Mouse (Mus musculus): ENCODE measurements around the gene Hivep3.
A peak's percentile ranks its signal among the peaks of the same experiment; 100 is the strongest.

The Hivep3 gene

DNA sequence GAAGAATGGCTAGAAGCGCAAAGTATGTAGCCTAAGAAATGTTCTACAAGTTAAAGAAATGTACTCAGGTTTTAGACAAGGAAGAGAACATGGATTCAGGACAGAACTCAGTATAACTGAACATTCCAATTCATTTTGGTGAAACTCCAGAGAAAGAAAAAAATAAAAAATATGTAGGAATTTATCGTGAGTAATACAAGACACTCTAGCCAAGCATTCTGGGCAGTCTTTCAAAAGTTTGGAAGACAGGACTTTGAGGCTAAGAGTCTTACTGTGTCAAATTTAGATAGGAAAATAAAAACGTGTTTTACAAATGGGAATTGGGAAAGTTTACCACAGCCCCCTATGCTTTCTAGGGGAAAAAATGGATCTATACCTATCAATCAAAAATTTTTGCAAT, 350.1 kb downstream of the Hivep3 start:
- peak; percentile 63 for DNase-seq (ENCODE audit: low read depth, low spot score)

DNA sequence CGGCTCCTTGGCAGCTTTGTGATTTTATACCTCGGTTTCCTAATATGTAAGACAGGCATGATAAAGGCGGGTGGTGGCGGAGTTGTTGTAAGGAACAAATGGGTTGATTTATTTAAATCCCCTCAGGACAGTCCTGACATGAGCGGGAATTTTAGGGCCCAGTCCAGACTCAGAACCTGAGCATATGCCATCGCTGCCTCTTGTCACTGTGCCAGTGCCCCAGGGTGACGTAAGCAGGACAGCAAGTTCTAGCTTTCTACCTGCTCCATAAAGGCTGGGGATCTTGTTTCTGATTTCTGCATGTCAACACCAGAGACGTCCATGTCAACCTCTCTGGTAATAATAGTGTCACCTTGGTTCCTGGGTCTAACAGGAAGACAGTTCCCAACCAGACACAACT, 356.0 kb downstream of the Hivep3 start:
- no peak for DNase-seq (ENCODE audit: low read depth, low spot score)

DNA sequence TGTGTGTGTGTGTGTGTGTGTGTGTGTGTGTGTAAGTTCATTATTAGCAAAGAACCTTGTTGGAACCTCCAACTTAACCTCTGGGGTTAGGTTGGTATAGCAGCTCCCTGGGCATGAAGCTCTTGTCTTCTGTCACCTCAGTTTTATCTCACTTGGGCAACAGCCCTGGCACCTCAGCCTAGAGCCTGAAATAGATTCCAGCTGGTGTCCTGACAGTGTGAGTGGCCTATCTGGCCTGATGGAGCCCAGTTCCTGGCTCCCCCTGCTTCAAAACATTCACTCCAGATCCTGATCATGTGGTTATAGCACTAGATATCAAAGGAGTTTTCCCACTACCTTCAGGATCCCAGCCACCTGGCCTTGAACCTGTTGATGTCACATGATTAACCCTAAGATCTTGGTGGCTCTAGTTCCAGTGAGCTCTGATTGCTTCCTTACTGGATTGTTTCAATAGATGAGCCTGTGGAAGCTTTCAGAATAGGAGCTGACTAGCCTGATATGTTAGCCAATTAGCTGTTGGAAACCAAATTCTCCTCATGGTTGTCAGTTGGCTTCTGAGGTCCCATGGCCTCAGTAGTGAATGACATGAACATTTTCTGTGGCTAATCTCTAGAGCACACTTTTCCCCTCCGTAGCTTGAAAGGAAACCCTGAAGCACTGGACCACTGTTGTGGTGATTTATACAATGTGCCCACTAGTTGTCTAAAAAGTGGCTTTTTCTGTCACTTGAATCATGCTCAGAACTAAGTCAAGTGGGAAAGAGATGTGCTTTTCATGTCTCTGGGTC, 358.6 kb downstream of the Hivep3 start:
- peak; percentile 74 for DNase-seq (ENCODE audit: low read depth, low spot score)

DNA sequence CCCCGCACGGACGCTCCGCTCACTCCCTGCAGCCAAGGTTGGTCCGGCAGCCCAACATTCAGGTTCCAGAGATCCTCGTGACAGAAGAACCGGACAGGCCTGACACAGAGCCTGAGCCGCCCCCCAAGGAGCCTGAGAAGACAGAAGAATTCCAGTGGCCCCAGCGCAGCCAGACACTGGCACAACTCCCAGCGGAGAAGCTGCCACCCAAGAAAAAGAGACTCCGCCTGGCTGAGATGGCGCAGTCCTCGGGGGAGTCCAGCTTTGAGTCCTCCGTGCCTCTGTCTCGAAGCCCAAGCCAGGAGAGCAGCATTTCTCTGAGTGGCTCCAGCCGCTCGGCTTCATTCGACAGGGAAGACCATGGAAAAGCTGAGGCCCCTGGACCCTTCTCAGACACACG, 363.4 kb downstream of the Hivep3 start:
- no peak for DNase-seq (ENCODE audit: low read depth, low spot score)

DNA sequence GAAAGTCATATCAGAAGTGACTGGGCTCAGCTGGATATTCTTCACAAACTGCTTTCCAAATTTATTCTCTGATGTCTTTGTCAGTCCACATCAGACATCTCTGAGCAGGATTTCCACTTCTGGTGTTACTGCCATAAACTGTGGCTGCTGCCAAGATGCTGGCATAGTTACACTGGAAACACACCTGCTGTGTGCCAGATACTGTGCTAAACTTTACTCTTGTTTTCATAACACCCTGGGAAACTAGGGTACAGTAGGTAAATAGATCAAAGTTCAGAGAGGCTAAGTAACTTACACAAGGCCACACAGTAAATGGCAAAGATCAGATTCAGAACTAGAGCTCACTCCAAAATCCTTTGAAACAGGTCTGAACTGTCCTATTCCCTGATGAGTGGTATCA, 367.6 kb downstream of the Hivep3 start:
- DNase-seq (ENCODE audit: low read depth, low spot score) = no peak

DNA sequence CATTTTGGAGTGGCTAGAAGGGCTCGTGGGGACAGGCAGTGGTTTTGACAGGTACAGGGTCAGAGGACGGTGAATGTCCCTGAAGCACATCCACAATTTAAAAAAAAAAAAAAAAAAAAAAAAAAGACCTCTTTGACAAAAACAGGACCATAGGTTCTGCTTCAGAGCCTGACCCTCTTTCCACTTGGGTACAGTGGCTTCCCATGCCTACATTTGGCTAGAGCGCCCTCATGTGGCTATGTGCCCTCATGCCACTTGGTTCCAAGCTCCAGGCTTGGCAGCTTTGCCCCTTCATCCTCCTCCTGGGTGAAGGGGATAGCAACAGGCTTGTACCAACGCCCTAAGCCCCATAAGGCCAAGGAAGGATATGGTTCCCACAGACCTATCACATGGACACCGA, 371.0 kb downstream of the Hivep3 start:
- DNase-seq (ENCODE audit: low read depth, low spot score) = peak; percentile 39

DNA sequence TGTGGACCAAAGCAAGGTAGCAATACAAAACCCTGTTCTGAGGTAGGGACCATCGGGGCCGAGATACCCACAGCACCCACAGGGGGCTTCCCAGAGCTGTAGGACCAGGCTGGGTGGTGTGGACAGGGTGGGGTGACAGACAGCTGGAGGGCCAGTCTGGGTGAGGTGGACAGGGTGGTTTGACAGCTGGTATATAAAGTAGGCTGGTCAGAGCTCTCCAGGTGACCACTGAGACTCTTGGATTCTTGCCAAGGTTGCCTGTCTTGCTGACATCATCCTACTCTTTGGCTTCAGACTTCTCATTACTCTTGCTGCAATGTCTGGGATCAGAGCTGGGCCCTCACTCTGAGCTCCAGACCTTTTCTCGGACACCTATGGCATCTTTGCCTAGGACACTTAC, 372.8 kb downstream of the Hivep3 start:
- DNase-seq (ENCODE audit: low read depth, low spot score) = no peak

DNA sequence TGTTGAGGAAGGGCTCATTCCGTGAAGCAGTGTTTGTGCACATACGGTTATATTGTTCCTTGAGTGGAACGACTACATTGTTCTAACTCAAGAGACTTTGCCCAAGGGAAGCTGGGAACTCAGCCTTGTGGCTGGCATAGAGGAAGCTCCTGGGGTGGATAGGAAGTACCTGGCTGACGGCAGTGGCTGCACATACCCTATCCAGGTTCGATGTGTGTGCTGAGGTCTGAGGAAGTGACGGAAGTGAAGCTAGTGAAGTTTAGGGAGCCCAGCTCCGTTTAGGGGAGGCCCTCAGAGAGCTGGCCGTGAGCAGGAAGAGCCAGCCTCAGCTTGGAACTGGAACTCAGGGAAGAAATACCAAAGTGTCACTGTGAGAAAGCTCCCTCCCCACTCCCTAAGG, 374.2 kb downstream of the Hivep3 start:
- DNase-seq (ENCODE audit: low read depth, low spot score) = no peak

DNA sequence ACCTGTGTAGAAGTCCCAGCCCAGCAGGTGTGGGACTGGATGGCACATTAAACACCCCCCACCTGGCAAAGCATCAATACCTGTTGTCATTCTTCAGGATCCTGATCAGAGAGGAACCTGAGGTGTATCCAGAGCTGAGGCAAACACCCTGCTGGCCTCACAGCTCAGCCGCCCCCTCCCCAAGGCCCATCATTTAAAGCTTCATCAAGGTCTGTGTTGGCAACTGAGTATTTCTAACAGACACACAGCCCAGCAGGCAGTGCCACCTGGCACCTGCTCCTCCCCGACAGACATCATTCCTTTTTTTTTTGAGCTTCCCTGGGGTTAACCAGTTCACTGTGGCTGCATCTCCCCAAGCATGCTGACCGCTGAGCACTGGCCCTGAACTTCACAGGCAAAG, 381.9 kb downstream of the Hivep3 start:
- DNase-seq (ENCODE audit: low read depth, low spot score) = no peak

DNA sequence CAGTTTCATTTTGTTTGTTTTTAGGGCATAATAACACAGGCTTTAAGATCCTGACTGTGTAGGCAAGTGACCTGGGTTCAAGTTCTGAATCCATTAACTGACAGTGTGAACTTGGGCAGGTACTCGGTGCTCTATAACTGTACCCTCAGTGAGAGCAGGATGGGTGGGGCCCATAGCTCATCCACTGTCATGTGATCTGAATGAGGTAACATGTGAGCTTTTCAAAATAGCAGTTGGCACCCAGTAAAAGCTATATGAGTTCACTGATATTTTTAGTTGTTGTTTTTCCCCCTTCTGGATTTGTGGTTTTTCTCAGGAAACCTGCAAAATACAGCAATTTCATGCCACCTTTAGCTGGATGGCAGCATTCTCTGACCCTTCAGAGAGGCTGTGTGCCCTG, 382.7 kb downstream of the Hivep3 start:
- DNase-seq (ENCODE audit: low read depth, low spot score) = no peak

DNA sequence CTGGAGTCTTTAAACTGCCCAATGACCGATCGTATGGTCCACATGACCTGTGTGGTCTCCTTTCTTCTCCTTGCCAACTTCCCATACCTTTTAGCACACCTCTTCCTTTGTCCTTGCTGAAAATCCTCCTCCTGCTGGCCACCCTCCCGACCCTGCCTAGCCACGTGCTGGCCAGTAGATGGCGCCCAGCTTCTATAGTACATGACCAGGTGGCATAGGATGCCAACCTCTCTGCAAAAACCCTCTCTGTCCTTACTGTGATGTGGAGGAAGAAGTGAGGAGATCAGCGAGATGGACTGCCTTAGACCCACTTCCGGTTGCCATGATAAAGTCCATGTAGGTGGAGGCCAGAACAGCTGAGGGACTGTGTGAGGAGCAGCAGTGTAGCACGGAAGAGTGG, 386.7 kb downstream of the Hivep3 start:
- peak; percentile 36 for DNase-seq (ENCODE audit: low read depth, low spot score)

DNA sequence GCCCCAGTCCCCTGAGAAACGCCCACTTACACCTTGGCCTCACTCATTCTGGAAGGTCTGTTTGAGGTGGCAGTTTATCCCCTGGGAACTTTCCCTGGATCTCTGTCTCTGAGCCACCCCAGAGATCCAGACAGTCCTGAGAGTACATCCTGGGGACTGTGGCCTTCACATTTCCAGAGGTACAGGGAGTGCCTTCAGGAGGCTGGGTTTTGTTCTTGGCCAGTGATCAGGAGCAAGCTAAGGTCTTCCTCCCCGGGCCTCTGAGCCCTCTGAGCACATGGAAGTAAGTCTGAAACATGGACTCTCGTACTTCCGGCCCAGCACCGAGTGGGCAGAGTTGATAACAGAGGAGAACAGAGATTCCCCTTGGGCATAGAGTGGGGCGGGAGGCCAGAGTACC, 391.1 kb downstream of the Hivep3 start:
- no peak for DNase-seq (ENCODE audit: low read depth, low spot score)

DNA sequence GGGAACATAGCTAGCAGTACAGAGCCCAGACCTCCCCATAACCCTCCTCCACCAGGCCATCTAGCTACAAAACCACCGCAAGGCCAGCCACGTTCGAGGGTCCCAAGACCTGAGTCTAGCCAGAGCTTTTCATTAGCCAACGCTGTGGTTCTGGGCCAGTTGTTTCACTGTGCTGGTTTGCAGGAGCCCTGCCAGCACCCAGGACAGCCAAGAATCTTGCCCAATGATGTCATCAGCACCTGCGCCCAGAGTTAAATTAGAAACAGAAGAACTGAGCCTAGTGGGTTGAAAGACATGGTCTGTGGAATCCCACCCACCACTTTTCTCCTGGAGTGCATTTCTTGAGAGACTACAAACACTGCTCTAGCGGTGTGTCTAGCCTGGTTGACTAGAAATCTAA, 392.5 kb downstream of the Hivep3 start:
- DNase-seq (ENCODE audit: low read depth, low spot score) = peak; percentile 54

DNA sequence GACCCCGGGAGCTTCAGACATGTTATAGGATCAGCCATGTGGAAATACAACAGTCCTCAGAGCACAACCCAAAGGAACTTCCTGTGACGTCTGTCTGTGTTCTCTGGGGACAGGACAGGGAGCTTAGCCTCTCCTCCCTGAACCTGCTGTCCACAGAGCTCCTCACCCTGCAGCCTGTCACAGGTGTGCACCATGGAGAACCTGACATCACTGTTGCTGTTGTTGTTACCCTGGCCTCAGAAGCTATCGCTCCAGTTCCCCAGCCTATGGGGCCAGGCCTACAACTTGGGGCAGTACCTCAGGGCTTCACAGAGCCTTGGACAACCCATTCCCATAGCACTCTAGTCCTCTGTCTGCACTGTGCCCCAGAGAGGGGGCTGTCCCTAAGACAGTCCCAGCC, 393.7 kb downstream of the Hivep3 start:
- DNase-seq (ENCODE audit: low read depth, low spot score) = no peak

DNA sequence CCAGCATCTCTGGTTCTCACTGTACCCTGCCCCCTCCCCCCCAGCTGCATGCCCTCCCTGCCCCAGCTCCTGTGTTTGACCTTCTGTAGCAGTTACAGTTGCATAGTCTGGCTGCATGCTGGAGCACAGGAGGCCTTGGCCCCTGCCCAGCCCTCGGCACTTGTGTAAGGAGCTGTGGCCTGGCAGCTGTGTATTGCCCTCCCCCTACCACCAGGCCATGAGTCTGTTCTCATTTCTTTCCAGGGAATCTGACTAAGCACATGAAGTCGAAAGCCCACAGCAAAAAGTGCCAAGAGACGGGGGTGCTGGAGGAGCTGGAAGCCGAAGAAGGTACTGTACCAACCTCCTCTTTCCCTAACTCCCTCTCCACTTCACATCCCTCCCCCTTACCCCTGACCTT, 394.4 kb downstream of the Hivep3 start:
- DNase-seq (ENCODE audit: low read depth, low spot score) = peak; percentile 72

DNA sequence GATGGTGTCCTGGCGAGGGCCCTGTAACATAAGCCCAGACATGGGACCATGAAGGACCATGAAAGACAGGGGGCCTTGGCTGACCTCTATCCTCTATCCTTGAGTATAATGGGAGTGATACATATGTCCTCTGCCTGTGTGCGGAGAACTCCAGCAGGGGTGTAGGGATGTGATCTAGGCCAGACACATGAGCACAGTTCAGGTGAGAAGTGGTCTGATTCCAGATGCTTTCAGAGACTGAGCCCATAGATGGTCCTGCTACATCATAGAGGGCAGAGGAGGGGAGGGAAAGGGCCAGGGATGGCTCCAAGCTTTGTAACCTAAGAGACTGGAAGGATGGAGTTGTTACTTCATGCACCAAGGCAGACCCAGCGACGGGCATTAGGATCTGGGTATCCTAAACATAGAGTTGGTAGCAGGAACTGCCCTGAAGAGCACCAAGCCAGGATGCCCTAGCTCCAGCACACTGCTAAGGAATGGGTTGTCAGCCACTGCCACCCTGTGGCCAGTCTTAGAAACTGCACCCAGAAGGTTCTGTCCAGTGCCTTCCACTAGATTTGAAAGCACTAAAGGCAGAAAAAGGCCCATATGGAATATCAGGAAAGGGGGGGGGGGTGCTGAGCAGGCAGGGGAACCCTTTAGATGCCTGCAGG, 395.8 kb downstream of the Hivep3 start:
- DNase-seq (ENCODE audit: low read depth, low spot score) = peak; percentile 67

DNA sequence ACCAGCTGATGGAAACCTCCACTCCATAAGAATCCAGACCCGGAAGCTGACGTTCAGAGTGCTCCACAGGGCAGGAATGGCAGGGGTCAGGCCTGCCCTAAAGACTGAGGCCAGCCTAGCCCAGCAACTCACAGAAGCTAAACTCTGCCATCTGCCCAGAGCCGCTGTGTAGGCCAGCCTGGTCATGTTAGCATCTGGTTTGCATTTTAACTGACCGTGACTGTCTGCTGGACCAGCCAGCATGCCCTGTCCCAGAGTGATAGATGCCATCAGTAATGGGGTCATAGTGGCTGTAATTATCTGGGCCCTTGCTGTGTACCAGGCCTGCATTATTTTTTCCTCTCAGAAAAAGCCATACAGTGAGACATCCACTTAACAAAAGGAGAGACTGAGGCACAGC, 397.3 kb downstream of the Hivep3 start:
- DNase-seq (ENCODE audit: low read depth, low spot score) = no peak

DNA sequence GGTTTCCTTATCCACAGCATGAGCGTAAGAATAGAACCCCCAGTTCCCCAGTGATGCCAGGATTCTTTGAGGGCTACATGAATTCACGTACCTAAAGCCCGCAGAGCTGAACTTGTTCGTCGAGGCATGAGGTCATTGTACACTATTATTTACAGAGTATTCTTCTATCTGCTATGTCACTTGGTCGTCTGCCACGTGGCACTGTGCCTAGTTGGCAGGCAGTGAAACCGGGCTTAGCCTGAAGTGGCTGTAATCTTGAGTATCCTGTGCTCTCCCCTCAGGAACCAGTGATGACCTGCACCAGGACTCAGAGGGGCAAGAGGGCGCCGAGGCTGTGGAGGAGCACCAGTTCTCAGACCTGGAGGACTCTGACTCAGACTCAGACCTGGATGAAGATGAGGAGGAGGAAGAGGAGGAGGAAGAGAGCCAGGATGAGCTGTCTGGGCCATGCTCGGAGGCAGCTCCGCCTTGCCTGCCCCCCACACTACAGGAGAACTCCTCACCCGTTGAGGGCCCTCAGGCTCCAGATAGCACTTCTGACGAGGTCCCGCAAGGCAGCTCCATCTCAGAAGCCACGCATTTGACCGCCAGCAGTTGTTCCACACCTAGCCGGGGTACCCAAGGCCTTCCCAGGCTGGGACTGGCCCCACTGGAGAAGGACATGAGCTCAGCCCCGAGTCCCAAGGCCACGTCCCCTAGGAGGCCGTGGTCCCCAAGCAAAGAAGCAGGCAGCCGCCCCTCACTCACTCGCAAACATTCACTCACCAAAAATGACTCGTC, 398.0 kb downstream of the Hivep3 start:
- peak; percentile 36 for DNase-seq (ENCODE audit: low read depth, low spot score)

DNA sequence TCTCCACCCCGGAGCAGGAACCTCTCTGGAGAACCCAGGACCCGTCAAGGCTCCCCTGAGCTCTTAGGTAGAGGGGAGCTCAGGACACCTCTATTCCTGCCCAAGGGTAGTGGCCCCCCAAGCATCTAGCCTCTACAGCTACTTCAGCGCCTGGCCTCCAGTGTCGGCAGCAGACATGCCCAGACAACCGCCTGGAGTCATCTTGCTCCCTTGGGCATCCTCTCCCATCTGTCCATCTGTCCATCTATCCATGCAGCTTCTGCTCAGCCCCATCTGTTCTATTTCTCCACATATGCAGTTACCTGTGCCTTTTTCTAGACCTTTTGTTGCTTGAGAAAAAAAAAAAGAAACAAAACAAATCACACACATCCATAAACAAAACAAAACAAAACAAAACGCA, 400.6 kb downstream of the Hivep3 start:
- DNase-seq (ENCODE audit: low read depth, low spot score) = no peak

DNA sequence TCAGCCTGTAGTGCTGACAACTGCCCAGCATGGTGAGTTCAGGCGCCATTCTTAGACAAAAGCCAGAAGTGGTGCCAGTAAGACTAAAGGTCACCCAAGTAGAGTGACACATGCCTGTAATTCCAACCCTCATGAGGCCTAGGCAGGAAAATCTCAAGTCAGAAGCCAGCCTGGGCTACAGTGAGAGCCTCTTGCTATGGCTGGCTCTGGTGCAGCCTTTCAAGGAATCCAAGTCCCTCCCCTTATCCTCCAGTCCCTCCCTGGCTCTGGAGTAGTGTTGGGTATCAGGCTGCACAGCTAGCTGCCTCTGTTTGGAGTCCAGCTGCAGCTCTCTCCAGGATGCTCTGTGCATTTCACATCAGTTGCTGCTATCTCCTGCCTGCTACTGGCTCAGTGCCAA, 408.2 kb downstream of the Hivep3 start:
- no peak for DNase-seq (ENCODE audit: low read depth, low spot score)

DNA sequence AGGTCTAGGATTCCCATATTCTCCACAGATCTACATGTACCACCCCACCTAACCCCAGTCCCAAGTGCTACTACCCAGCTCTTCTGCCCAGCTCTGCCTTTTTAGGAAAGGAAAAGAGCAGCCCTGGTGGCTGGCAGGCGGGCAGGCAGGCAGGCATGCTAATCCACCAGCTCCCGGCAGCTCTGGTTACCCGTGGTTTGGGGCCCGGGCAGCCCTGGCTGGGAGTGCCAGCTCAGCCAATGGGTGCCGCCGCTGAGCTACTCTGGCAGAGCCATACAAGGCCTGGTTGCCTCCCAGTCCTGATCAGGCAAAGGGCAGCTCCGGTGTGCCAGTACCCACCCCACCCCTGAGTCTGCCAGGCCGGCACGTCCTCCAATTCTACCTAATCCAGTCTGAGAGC, 409.3 kb downstream of the Hivep3 start:
- DNase-seq (ENCODE audit: low read depth, low spot score) = peak; percentile 54

DNA sequence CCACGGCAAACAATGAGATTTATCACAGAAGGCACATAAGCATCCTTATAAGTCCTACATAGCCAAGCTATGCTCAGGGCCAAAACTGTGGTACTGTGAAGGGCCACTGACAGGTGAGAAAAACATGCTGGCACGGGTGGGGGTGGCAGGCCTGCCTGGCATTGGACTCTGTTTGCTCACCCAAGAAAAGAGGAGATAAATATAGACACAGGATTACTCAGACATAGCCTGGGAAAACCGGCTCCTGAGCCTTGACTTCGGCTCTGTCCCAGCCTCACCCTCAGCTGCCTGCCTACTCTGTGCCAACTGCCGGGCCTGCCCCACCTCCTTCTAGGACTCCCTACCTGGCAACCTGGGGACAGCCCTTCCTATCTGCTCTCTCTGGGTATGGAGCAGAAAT, 410.8 kb downstream of the Hivep3 start:
- peak; percentile 64 for DNase-seq (ENCODE audit: low read depth, low spot score)

DNA sequence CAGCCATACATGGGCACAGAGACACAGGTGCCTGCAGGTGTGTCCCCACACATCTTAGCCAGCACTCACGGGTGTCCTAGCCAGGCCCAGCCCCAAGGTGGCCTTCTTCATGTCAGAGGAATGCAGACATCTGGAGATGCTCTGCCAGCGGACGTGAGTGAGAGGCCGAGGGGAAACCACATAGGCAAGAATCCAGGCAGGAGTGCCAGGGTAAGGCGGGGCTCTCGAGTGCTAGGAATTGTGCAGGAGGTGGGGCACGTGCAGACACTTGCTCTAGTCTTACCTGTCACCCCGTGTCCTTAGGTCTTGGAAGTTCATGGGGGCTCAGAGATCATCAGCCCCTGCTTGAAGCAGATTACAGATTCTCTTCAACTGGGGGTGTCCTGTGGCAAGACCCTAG, 412.3 kb downstream of the Hivep3 start:
- no peak for DNase-seq (ENCODE audit: low read depth, low spot score)
